Mouse (Mus musculus) cerebellum, postnatal 4 days (tissue): ENCODE data around the gene Cxcr2.
"Not testable (repeated sequence)": the region's sequence is repeated elsewhere in the genome, so short reads cannot be mapped to it uniquely, and the experiment has no call there.

Source experiments
- DNase-seq, 2 experiments: peaks; one replicate each; pipeline ENCODE4 v3.0.0; 2022; ENCODE audit warnings: low spot score in 2 of 2, mixed read lengths in 1 of 2

Cxcr2 gene

GRCm38 (mm10) chr1:74139415-74139814 lies 14.4 kb upstream of the Cxcr2 start:
- DNase-seq = no peak

- no peak for DNase-seq
Observed at GRCm38 (mm10) chr1:74141781-74142180, 12.0 kb upstream of the Cxcr2 start.

DNA sequence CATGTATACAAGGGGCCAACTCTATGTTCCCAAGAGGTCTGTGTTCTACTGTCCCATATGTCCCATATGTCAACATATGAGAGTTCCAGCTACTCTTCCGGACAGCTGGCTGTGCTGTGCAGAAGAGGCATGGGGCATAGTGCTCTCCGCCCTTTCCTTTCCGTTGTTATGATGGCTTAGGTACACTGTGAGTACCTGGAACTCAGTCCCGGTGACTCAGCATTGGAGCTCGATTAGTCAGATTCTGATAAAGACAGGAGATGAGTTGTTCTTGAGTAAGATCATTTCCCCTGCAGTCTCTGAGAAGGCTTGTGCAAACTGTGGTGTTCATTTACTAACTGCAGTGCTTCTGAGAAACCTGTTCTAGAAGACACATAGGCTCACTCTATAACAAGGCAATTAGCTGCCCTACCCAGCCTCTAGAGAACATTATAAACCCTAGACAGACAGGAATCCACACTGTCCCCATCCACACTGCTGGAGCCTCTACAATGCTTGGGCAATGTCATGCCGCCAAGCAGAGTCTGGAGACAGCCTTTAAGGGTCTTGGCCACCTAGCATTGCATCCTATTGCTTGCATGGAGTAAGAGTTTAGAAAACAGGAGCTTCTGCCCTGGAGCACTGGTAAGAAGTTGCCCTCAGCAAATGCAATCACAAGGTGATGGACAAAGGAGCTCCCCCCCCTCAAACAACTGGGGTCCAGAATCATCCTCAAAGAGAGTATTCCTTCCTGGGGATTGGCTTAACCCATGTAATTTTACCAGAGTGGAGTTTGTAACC lies 4.5 kb upstream of the Cxcr2 start:
- no peak for DNase-seq

GRCm38 (mm10) chr1:74150101-74150500 lies 3.7 kb upstream of the Cxcr2 start:
- no peak for DNase-seq

DNA sequence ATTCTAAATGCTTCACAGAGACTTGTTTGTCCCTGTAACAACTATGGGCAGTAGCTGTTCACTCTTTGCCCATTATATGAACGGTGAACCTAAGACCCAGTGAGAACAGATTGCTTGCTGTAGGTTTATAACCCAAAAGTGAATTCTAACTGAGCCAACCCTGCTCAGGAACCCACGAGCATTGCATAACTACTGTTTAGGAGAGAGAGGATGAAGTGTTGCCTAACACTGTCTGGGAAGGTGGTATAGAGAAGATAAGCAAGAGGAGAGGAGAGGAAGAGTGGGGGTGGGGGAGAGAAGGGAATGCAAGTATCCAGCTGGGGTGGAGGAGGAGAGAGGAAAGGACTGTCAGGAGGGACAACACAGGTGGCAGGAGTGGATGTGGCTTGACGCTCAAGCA lies 2.7 kb upstream of the Cxcr2 start:
- DNase-seq = no peak

GRCm38 (mm10) chr1:74155435-74156012 lies 1.7 kb downstream of the Cxcr2 start:
- no peak for DNase-seq

DNA sequence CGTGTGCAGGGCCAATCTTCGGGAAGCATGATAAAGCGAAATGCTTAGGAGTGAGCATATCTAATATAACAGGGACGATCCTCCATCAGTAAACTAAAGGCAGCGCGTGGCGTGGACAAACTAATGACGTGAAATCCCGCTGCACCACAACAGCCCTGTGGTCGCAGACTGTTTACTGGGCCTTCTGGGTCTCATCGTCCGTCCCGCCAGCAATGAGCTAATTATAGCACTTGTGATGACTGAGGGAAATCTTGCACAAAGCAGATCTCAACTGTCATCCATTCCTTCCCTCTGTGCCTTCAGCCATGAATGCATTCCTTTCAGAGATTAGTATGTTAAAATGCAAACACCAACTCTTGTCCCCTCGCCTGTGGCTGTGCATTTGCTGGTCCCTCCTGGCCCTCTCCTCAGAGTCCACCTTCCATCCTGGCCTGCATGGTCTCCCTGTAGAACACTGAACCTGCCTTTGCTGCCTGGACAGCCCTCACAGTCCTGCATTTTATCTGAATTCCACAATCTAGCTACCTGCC lies 2.7 kb downstream of the Cxcr2 start:
- no peak for DNase-seq

GRCm38 (mm10) chr1:74159613-74160012 lies 5.8 kb downstream of the Cxcr2 start:
- DNase-seq = not testable (repeated sequence)

- DNase-seq = no peak
Observed at GRCm38 (mm10) chr1:74160036-74160435, 6.2 kb downstream of the Cxcr2 start.

DNA sequence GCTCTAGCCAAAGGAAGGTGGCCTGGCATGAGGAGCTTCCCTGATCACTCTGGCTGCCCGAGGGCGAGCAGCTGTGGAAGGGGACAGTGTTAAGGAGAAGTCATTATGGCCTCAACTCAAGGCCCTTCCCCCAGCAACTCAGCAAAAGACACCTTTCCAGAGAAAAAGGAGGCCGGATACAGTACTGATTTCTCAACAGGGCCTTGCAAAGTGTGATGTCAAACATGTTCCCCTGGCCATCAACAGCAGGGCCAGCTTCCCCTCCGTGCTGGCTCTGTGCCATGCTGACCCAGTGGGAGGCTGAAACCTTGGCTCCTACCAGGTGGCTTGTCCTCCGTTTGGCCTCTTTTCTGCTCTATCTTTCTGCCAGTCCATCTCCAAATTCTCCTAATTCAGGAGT lies 13.3 kb downstream of the Cxcr2 start:
- DNase-seq = no peak

GRCm38 (mm10) chr1:74169721-74170120 lies 15.9 kb downstream of the Cxcr2 start:
- no peak for DNase-seq

DNA sequence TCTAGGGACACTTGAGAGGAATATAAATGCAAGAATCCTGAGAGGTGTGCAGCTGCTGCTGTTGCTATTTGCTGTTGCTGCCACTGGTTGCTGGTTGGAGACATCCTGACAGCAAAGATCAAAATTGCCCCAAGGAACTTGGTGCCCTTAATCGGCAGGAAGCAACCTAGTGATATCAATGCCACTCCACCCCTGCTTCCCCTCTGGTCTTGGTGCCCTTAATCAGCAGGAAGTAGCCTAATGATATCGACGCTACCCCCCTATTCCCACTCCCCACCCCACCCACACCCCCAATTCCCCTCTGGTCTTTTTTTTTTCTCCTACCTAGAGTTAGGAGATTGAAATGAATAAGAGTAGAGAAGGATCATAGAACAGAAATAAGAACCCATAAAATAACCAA lies 18.9 kb downstream of the Cxcr2 start:
- no peak for DNase-seq

GRCm38 (mm10) chr1:74175731-74176130 lies 21.9 kb downstream of the Cxcr2 start:
- no peak for DNase-seq

DNA sequence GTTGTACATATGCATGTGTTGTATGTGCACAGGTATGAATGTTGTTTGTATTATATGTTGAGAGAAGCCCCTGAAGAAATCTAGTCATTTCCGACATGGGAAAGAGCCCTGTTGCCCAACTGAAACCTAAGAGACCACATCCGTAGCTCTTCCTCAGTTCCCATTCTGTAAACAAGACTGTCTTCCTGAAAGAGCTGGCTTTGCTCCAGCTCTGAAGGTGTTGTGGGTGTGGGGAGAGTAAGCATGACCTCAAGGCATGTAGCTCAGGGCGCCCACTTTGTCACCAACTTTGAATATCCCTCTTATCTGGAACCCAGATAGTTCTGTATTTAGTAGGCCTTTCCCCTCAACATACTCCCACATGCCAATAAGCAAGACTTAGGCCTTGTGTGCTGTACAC lies 24.8 kb downstream of the Cxcr2 start:
- DNase-seq = no peak

- DNase-seq = no peak
Observed at GRCm38 (mm10) chr1:74179624-74180408, 26.0 kb downstream of the Cxcr2 start.

DNA sequence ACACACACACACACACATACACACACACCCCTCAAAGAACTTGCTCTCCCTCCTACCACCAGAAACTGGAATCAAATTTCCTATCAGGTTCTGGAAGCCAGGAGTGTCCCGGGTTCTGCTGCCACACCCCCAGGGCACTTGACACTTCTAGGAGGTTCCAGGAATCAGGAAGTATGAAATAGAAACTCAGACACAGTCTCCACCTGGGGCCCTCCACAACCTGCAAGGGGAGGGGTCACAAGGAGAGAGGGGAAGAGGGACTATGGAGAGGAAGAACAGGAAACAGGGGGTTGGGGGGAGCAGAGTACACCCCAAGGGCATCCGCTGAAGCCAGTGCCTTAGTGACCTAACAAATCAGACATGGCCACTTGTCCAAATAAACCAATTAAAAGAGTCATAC lies 27.7 kb downstream of the Cxcr2 start:
- DNase-seq = no peak

DNA sequence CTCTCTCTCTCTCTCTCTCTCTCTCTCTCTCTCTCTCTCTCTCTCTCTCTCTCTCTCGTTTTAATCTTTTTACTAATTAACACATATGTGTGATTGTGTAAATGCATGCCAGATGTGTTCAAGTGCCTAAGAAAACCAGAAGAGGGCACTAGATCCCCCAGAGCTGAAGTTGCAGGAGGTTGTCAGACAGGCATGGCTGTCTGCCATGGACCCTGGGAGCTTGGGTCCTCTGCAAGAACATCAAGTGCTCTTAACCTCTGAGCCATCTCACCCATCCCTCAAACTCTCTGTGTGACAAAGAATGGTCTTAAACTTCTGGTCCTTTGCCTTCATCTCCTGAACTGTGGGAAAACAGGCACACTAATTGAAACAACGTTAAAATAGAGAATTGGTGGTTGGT lies 29.2 kb downstream of the Cxcr2 start:
- DNase-seq = no peak

DNA sequence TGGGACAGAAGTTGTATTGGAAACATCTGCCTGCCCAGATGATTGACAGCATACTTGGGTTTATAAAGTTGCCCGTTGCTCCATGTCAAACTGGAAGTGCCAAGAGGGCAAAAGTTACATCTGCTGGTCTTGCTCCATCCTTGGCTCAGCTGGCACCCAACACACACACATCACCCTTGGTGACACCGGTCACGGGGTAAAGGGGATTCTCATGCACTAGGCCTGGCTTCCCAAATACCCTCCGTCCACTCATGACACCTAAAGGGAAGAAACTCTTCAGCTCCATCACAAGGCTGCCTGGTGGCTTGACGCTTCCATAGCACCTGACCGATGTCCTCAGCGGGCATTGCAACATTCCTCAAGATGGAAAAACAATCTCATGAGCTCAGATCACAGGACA lies 36.7 kb downstream of the Cxcr2 start:
- no peak for DNase-seq

GRCm38 (mm10) chr1:74192711-74193110 lies 38.9 kb downstream of the Cxcr2 start:
- DNase-seq = no peak

DNA sequence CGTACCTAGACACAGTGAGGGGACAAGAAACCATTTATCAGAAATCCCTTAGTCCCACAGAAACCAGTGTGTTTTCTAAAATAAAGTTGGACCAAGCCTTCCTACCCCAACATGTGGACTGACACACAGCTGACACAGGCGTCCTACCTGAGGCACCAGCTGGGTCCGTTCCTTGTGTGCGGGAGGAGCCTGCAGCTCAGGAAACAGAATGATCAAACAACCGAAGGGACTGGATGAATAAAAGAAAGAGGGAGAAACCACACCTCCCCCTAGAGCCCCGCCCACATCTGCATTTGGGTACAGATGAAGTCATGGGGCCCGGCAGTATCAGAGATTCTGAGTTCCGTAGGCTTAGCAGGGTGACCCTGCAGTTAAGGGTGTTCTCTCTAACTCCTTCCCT lies 40.7 kb downstream of the Cxcr2 start, which contains the start of gene Cxcr1:
Gene Cxcr1, minus strand, starts transcription at position 187 of the 400 bp plus-strand sequence.
- DNase-seq = no peak

GRCm38 (mm10) chr1:74195961-74196360 lies 42.2 kb downstream of the Cxcr2 start:
- DNase-seq = no peak

DNA sequence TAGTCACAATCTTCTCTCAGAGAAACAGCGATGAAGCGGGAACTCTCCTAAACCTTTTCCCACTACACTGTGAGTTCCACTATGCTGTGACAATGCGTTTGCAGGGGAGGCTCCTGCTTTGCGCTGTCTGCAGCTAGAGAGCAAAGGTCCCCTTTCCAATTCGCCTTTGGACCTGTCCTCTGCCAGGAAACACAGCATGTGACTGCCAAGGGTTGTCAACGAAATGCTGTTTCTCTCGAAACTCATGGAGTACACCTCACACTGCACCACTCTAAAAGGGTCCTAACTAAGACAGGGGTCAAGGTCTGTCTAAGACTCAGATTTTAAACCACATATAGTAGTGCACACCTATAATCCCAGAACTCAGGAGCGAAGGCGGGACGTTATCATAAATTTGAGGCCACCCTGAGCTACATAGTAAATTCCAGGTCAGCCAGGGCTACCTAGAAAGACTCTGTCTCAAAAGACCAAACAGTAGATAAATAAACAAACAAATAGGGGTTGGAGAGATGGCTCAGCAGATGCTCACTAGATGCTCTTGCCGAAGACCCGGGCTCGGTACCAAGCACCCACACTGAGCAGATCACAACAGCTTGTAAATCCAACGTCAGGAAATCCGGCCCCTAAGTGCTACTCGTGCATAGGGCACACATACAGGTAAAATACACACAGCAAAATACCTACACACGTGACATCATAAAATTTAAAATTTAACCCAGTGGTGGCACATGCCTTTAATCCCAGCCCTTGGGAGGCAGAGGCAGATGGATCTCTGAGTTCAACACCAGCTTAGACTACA lies 43.0 kb downstream of the Cxcr2 start:
- no peak for DNase-seq
